Mouse (Mus musculus) CH12.LX (cell line): Measurements from ENCODE around the gene Swi5. TPM values are rescaled to one million over a fixed set of nuclear protein-coding genes. Genes with fewer than 3 reads are reported as not detected.

Experiments used
- DNase-seq: peaks from one replicate; pipeline ENCODE4 v3.0.0-alpha.2; 2013; ENCODE audit errors: extremely low read depth
- H3K27ac ChIP-seq: 2 replicates; pipeline ENCODE4 v1.5.1; 2012; ENCODE audit warnings: low read depth, mild to moderate bottlenecking, control low read depth, moderate library complexity; ENCODE audit not compliant: insufficient read depth
- H3K27me3 ChIP-seq: replicated peaks from 2 replicates; pipeline ENCODE3; 2012; ENCODE audit warnings: inconsistent platforms
- H3K36me3 ChIP-seq, 2 experiments: replicated peaks in 1 of 2; 2 replicates each; pipeline versions ENCODE3 to v1.6.1; 2012; ENCODE audit warnings: inconsistent platforms in 1 of 2, low read length in 1 of 2, mild to moderate bottlenecking in 1 of 2, mixed read lengths in 1 of 2, moderate library complexity in 1 of 2; ENCODE audit not compliant: control insufficient read depth in 1 of 2, insufficient read depth in 1 of 2
- H3K4me1 ChIP-seq, 2 experiments: 2 replicates each; pipeline ENCODE4 v1.6.1; 2012; ENCODE audit warnings: inconsistent platforms in 1 of 2, moderate library complexity in 1 of 2; ENCODE audit not compliant: insufficient read depth in 2 of 2, control insufficient read depth in 1 of 2
- H3K4me2 ChIP-seq: 2 replicates; pipeline ENCODE4 v1.6.1; 2012; ENCODE audit warnings: low read depth, mild to moderate bottlenecking, control low read depth; ENCODE audit not compliant: poor library complexity, insufficient read depth, severe bottlenecking
- H3K4me3 ChIP-seq, 3 experiments: fragments of 150-350 bp in 1 of 3; sonication (generic) in 1 of 3; replicated peaks in 1 of 3; 2 replicates each; pipeline versions ENCODE3 to v1.5.1; 2011 to 2012; ENCODE audit warnings: low read depth in 2 of 3, low read length in 2 of 3, mild to moderate bottlenecking in 2 of 3, moderate library complexity in 2 of 3, control low read depth in 1 of 3, improper control_type of control experiment in 1 of 3, inconsistent platforms in 1 of 3, mixed read lengths in 1 of 3; ENCODE audit not compliant: poor library complexity in 1 of 3
- H3K79me2 ChIP-seq: replicated peaks from 2 replicates; pipeline ENCODE4 v1.6.1; 2012; ENCODE audit warnings: mild to moderate bottlenecking, moderate library complexity; ENCODE audit not compliant: control insufficient read depth, poor library complexity, insufficient read depth, severe bottlenecking; ENCODE audit errors: extremely low read depth
- H3K9ac ChIP-seq: 2 replicates; pipeline ENCODE4 v1.6.1; 2012; ENCODE audit warnings: low read depth, mild to moderate bottlenecking, control low read depth, moderate library complexity; ENCODE audit not compliant: insufficient read depth
- H3K9me3 ChIP-seq: replicated peaks from 2 replicates; pipeline ENCODE3; 2012; ENCODE audit warnings: low read length, inconsistent platforms, mixed read lengths
- CHD1 ChIP-seq: IDR thresholded peaks from 2 replicates; pipeline ENCODE4 v1.6.1; 2012; ENCODE audit warnings: low read depth, low read length, improper control_type of control experiment, inconsistent platforms
- CHD2 ChIP-seq: IDR thresholded peaks from 2 replicates; pipeline ENCODE4 v1.6.1; 2011; ENCODE audit warnings: low read length, improper control_type of control experiment
- CTCF ChIP-seq, 2 experiments: IDR thresholded peaks in 1 of 2; conservative IDR thresholded peaks in 1 of 2; 2 replicates each; pipeline ENCODE4 v1.5.1; 2011 to 2012; ENCODE audit warnings: low read depth in 2 of 2, low read length in 2 of 2, improper control_type of control experiment in 1 of 2, inconsistent platforms in 1 of 2, mild to moderate bottlenecking in 1 of 2, moderate library complexity in 1 of 2
- ELF1 ChIP-seq: IDR thresholded peaks from 2 replicates; pipeline ENCODE4 v1.6.1; 2014; ENCODE audit warnings: low read depth, mild to moderate bottlenecking, inconsistent platforms, low read length, improper control_type of control experiment
- EP300 ChIP-seq: IDR thresholded peaks from 2 replicates; pipeline ENCODE4 v1.6.1; 2011; ENCODE audit warnings: low read length, improper control_type of control experiment
- ETS1 ChIP-seq: conservative IDR thresholded peaks from 2 replicates; pipeline ENCODE4 v1.6.1; 2012; ENCODE audit warnings: low read depth, mild to moderate bottlenecking, inconsistent platforms, low read length, improper control_type of control experiment, moderate library complexity
- IRF4 ChIP-seq: IDR thresholded peaks from 2 replicates; pipeline ENCODE4 v1.6.1; 2014; ENCODE audit warnings: low read depth, mild to moderate bottlenecking, inconsistent platforms, low read length, improper control_type of control experiment
- JUND ChIP-seq: conservative IDR thresholded peaks from 2 replicates; pipeline ENCODE4 v1.6.1; 2011; ENCODE audit warnings: low read depth, low read length, improper control_type of control experiment
- KAT2A ChIP-seq: IDR thresholded peaks from 2 replicates; pipeline ENCODE4 v1.6.1; 2012; ENCODE audit warnings: low read length, improper control_type of control experiment, inconsistent platforms; ENCODE audit not compliant: insufficient replicate concordance
- MAX ChIP-seq: IDR thresholded peaks from 2 replicates; pipeline ENCODE4 v1.6.1; 2011; ENCODE audit warnings: low read length, improper control_type of control experiment
- MAZ ChIP-seq: IDR thresholded peaks from 2 replicates; pipeline ENCODE4 v1.6.1; 2012; ENCODE audit warnings: low read depth, mild to moderate bottlenecking, inconsistent platforms, low read length, improper control_type of control experiment, moderate library complexity
- PAX5 ChIP-seq: IDR thresholded peaks from 2 replicates; pipeline ENCODE4 v1.6.1; 2012; ENCODE audit warnings: low read length, inconsistent platforms, mixed read lengths
- POLR2AphosphoS2 ChIP-seq: IDR thresholded peaks from 2 replicates; pipeline ENCODE4 v1.6.1; 2011; ENCODE audit warnings: low read depth, low read length, improper control_type of control experiment
- RAD21 ChIP-seq: IDR thresholded peaks from 2 replicates; pipeline ENCODE4 v1.6.1; 2011; ENCODE audit warnings: low read depth, mild to moderate bottlenecking, low read length, improper control_type of control experiment, moderate library complexity
- RCOR1 ChIP-seq: conservative IDR thresholded peaks from 2 replicates; pipeline ENCODE4 v1.6.1; 2012; ENCODE audit warnings: low read depth, mild to moderate bottlenecking, inconsistent platforms, low read length, improper control_type of control experiment
- SMC3 ChIP-seq: IDR thresholded peaks from 2 replicates; pipeline ENCODE4 v1.6.1; 2011; ENCODE audit warnings: low read depth, low read length, improper control_type of control experiment
- TCF12 ChIP-seq: IDR thresholded peaks from 2 replicates; pipeline ENCODE4 v1.6.1; 2014; ENCODE audit warnings: low read depth, mild to moderate bottlenecking, inconsistent platforms, low read length, improper control_type of control experiment
- USF1 ChIP-seq: IDR thresholded peaks from 2 replicates; pipeline ENCODE4 v1.6.1; 2014; ENCODE audit warnings: low read depth, mild to moderate bottlenecking, inconsistent platforms, low read length, improper control_type of control experiment
- USF2 ChIP-seq: conservative IDR thresholded peaks from 2 replicates; pipeline ENCODE4 v1.6.1; 2011; ENCODE audit warnings: low read depth, low read length, improper control_type of control experiment
- ZKSCAN1 ChIP-seq: IDR thresholded peaks from 2 replicates; pipeline ENCODE4 v1.6.1; 2012; ENCODE audit warnings: low read depth, inconsistent platforms, low read length, improper control_type of control experiment, borderline replicate concordance
- ZMIZ1 ChIP-seq: IDR thresholded peaks from 2 replicates; pipeline ENCODE4 v1.6.1; 2012; ENCODE audit warnings: low read depth, mild to moderate bottlenecking, inconsistent platforms, low read length, improper control_type of control experiment
- dilution Hi-C: fragments of 300-500 bp; cut with MboI; formaldehyde crosslinking; loops from 2 replicates; pipeline ENCODE4 v1.14.3; 2020; ENCODE audit warnings: low sequenced_read_pairs; ENCODE audit not compliant: extremely low pct_unique_long_range_greater_than_20kb, extremely low pct_ligation_motif_present
- in situ Hi-C: fragments of 300-500 bp; cut with MboI; formaldehyde crosslinking; loops from 3 replicates; pipeline ENCODE4 v1.14.3; 2019; ENCODE audit warnings: low sequenced_read_pairs, low pct_ligation_motif_present, low pct_unique_long_range_greater_than_20kb, mixed read lengths
- polyA plus RNA-seq: library from polyadenylated mRNA; unstranded; fragments of >175 nt; gene quantifications from 2 replicates; pipeline ENCODE4 v1.2.1, GENCODE M21; 2012; ENCODE audit warnings: low read depth; ENCODE audit not compliant: insufficient read length
- total RNA-seq, 2 experiments: library from RNA; depleted of rRNA; stranded (reverse); fragments of 300-350 nt in 1 of 2; fragments of >200 nt in 1 of 2; gene quantifications; 2 replicates each; pipeline ENCODE4 v1.2.3; 2012 to 2014

Gene Swi5
- total and polyA plus RNA-seq, 3 experiments: 295 to 437 (median 344) TPM

DNA sequence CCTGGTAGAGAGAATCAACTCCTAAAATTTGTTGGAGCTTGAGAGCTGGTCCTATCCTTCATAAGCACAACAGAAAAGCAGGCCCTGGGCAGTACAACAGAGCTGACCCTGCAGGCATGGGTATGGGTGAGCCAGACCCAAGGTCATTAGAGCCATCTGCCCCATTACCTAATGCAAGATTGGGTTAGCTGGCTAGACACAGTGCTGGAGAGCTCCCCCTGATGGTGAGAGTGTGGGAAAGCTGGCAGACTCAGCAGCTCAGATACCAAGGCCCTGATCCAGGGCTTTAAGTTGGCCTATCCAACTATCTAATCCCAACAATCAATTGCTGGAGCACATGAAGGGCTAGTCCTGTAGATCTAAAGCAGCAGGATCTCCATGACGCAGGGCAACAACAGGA is 5.1 kb downstream of the Swi5 start:
- Histone ChIP-seq H3K27ac (no peak overlapping the region), H3K36me3 (peaks cover 51 to 81% of the 10 kb centered on the region in 2 experiments), H3K27me3 (no peaks in the 10 kb centered on the region), H3K4me1 (peaks cover 0 to 31% of the 10 kb centered on the region in 2 experiments; a peak in 3 of 4 replicates), H3K4me3 (no peak overlapping the region), H3K4me2 (no peak overlapping the region), H3K79me2 (peaks cover 15% of the 10 kb centered on the region), H3K9ac (no peak overlapping the region), H3K9me3 (no peaks in the 10 kb centered on the region)
- DNase-seq: peak; percentile 69
- in situ Hi-C loops (loop anchor here (10.0 kb wide), 1 partner anchor 148 kb away; no protein-coding TSS in a partner anchor), dilution Hi-C loops (no loop called here)
- no peak for TF ChIP-seq MAZ
- peak; percentile 46 for TF ChIP-seq RAD21
- peak; percentile 63 for TF ChIP-seq SMC3
- TF ChIP-seq CTCF (conservative IDR thresholded peaks at IDR 0.05 in 1 of 2, IDR thresholded peaks at IDR 0.05 in 1 of 2; ENCODE audit: low read depth in 2 of 2, low read length in 2 of 2): peak; percentile 61 to 75; a peak in 3 of 4 replicates
- TF ChIP-seq POLR2AphosphoS2: no peak

DNA sequence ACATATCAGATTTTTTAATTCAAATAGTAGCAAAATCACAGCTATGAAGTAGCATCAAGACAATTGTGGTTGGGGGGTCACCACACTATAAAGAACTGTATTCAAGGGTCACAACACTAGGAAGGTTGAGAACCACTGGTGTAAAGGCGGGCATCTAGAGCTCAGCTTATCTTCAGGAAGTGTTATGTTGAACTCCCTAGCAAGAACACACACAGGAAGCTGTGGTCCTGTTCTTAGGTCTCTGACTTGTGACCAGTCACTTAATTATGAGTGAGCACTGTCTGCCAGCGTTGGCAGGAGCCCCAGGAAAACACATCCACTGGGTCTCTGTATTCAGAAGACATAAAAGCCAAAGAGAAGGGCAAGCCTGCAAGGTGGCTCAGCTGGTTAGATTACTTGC is 5.6 kb downstream of the Swi5 start:
- Histone ChIP-seq H3K27me3 (no peaks in the 10 kb centered on the region), H3K9ac (no peak overlapping the region), H3K27ac (no peak overlapping the region), H3K4me2 (no peak overlapping the region), H3K9me3 (no peaks in the 10 kb centered on the region), H3K36me3 (peaks cover 55 to 85% of the 10 kb centered on the region in 2 experiments), H3K4me3 (no peak overlapping the region), H3K4me1 (peaks cover 0 to 31% of the 10 kb centered on the region in 2 experiments; a peak in 3 of 4 replicates), H3K79me2 (peaks cover 12% of the 10 kb centered on the region)
- dilution Hi-C loops (no loop called here), in situ Hi-C loops (loop anchor here (10.0 kb wide), 1 partner anchor 147 kb away; no protein-coding TSS in a partner anchor)
- TF ChIP-seq POLR2AphosphoS2: no peak
- no peak for TF ChIP-seq RCOR1
- TF ChIP-seq TCF12: no peak
- no peak for TF ChIP-seq JUND
- no peak for TF ChIP-seq CHD2
- TF ChIP-seq ETS1: no peak
- no peak for TF ChIP-seq PAX5
- TF ChIP-seq KAT2A: no peak
- TF ChIP-seq ZMIZ1: no peak
- TF ChIP-seq CHD1: no peak
- no peak for TF ChIP-seq IRF4
- no peak for TF ChIP-seq USF2
- no peak for TF ChIP-seq MAX
- TF ChIP-seq ELF1: no peak
- TF ChIP-seq EP300: no peak
- no peak for TF ChIP-seq USF1
- no peak for TF ChIP-seq SMC3
- no peak for TF ChIP-seq ZKSCAN1
- DNase-seq: no peak
